Mouse (Mus musculus) embryonic facial prominence, embryonic 10.5 days (tissue): ENCODE results near the gene Rsrc1. TPM values are rescaled to one million over a fixed set of nuclear protein-coding genes. Genes with fewer than 3 reads are reported as not detected.

Source experiments
- DNase-seq: peaks from one replicate; pipeline ENCODE4 v3.0.0-alpha.2; 2017; ENCODE audit warnings: low spot score
- H3K27ac ChIP-seq: fragments of 300-500 bp; sonication (generic); replicated peaks from 2 replicates; pipeline ENCODE4 v1.5.1; 2016; ENCODE audit warnings: mild to moderate bottlenecking
- H3K27me3 ChIP-seq: fragments of 300-500 bp; sonication (generic); replicated peaks from 2 replicates; pipeline ENCODE4 v1.6.1; 2016; ENCODE audit warnings: low read depth, mild to moderate bottlenecking; ENCODE audit not compliant: poor library complexity, severe bottlenecking
- H3K36me3 ChIP-seq: fragments of 300-500 bp; sonication (generic); replicated peaks from 2 replicates; pipeline ENCODE4 v1.6.1; 2016; ENCODE audit warnings: mild to moderate bottlenecking, moderate library complexity
- H3K4me1 ChIP-seq: fragments of 300-500 bp; sonication (generic); 2 replicates; pipeline ENCODE4 v1.6.1; 2016
- H3K4me3 ChIP-seq: fragments of 300-500 bp; sonication (generic); 2 replicates; pipeline ENCODE4 v1.5.1; 2016; ENCODE audit warnings: mild to moderate bottlenecking, moderate library complexity
- H3K9me3 ChIP-seq: fragments of 300-500 bp; sonication (generic); 2 replicates; pipeline ENCODE4 v1.6.1; 2016; ENCODE audit warnings: mild to moderate bottlenecking
- WGBS: fragments of 180-500 bp; shearing (Covaris S2); methylation state at CpG from one replicate; pipeline ENCODE4 v1.1.7; 2016; 5-methylcytosine and 5-hydroxymethylcytosine counted together
- polyA plus RNA-seq: library from polyadenylated mRNA; unstranded; fragments of >200 nt; fragmentation: Nextera tagmentation; extraction: Ambion mirVana; gene quantifications from 2 replicates; pipeline ENCODE4 v1.2.1, GENCODE M21; 2016

Gene Rsrc1
- 42.0 and 45.0 TPM in 2 replicates for polyA plus RNA-seq

- Histone ChIP-seq H3K27ac (peak within 1 kb of the TSS; percentile 87), H3K9me3 (no peaks in the 10 kb centered on the region), H3K4me3 (peak within 1 kb of the TSS; percentile 69), H3K27me3 (peaks cover 86% of the 10 kb centered on the region), H3K36me3 (no peaks in the 10 kb centered on the region), H3K4me1 (peaks cover 50% of the 10 kb centered on the region)
- DNase-seq = peak; percentile 83
- WGBS = under 1% methylated on average over 62 of the region's 62 CpGs
Measured at GRCm38 (mm10) chr3:66981101-66981661, at the start of gene Rsrc1. Gene Rsrc1, plus strand, starts transcription at chr3:66981390.

GRCm38 (mm10) chr3:66939675-66940074, 41.5 kb upstream of the Rsrc1 start:
- Histone ChIP-seq H3K27ac (no peak overlapping the region), H3K9me3 (no peaks in the 10 kb centered on the region), H3K36me3 (no peaks in the 10 kb centered on the region), H3K4me1 (no peaks in the 10 kb centered on the region), H3K4me3 (no peak overlapping the region), H3K27me3 (no peaks in the 10 kb centered on the region)
- no peak for DNase-seq
- WGBS = 80% methylated on average over 10 of the region's 10 CpGs

- no peaks in the 10 kb centered on the region for H3K27me3 ChIP-seq
- H3K4me1 ChIP-seq = no peaks in the 10 kb centered on the region
- no peak overlapping the region for H3K27ac ChIP-seq
- no peak for DNase-seq
- 71% methylated on average over 2 of the region's 2 CpGs for WGBS
- H3K9me3 ChIP-seq = no peaks in the 10 kb centered on the region
- H3K36me3 ChIP-seq = no peaks in the 10 kb centered on the region
- H3K4me3 ChIP-seq = no peak overlapping the region
Measured at GRCm38 (mm10) chr3:66955126-66955525, 26.1 kb upstream of the Rsrc1 start.

- Histone ChIP-seq H3K27me3 (peaks cover 5% of the 10 kb centered on the region; the same call in 1 of the 2 replicates), H3K36me3 (no peaks in the 10 kb centered on the region), H3K4me1 (0 out of 2 replicates have a peak, but pooled peaks cover 6% of the 10 kb centered on the region), H3K9me3 (no peaks in the 10 kb centered on the region), H3K27ac (no peak overlapping the region), H3K4me3 (no peak overlapping the region)
- 68% methylated on average over 5 of the region's 5 CpGs for WGBS
- DNase-seq = no peak
Measured at GRCm38 (mm10) chr3:66959972-66960371, 21.2 kb upstream of the Rsrc1 start.

GRCm38 (mm10) chr3:66964884-66965283, 16.3 kb upstream of the Rsrc1 start:
- peak; percentile 8 for DNase-seq
- Histone ChIP-seq H3K9me3 (no peaks in the 10 kb centered on the region), H3K4me1 (peaks cover 12% of the 10 kb centered on the region), H3K4me3 (no peak overlapping the region), H3K27ac (no peak overlapping the region), H3K36me3 (no peaks in the 10 kb centered on the region), H3K27me3 (peaks cover 40% of the 10 kb centered on the region)
- WGBS = 38% methylated on average over 3 of the region's 3 CpGs

GRCm38 (mm10) chr3:66967508-66967907, 13.7 kb upstream of the Rsrc1 start:
- DNase-seq = peak; percentile 20
- no peak overlapping the region for H3K27ac ChIP-seq
- WGBS = 50% methylated on average over 4 of the region's 4 CpGs
- no peaks in the 10 kb centered on the region for H3K9me3 ChIP-seq
- no peak overlapping the region for H3K4me3 ChIP-seq
- H3K36me3 ChIP-seq = no peaks in the 10 kb centered on the region
- H3K27me3 ChIP-seq = peaks cover 66% of the 10 kb centered on the region
- peaks cover 27% of the 10 kb centered on the region for H3K4me1 ChIP-seq

- H3K27me3 ChIP-seq = peaks cover 89% of the 10 kb centered on the region
- H3K9me3 ChIP-seq = no peaks in the 10 kb centered on the region
- peak; percentile 14 for DNase-seq
- peaks cover 29% of the 10 kb centered on the region for H3K4me1 ChIP-seq
- 2% methylated on average over 10 of the region's 10 CpGs for WGBS
- H3K4me3 ChIP-seq = peak overlapping the region; percentile 45
- H3K27ac ChIP-seq = no peak overlapping the region
- H3K36me3 ChIP-seq = no peaks in the 10 kb centered on the region
Measured at GRCm38 (mm10) chr3:66970261-66970660, 10.9 kb upstream of the Rsrc1 start.

GRCm38 (mm10) chr3:66970661-66971331, 10.4 kb upstream of the Rsrc1 start:
- Histone ChIP-seq H3K4me3 (peak overlapping the region; percentile 45), H3K27ac (no peak overlapping the region), H3K9me3 (no peaks in the 10 kb centered on the region), H3K36me3 (no peaks in the 10 kb centered on the region), H3K4me1 (peaks cover 29% of the 10 kb centered on the region), H3K27me3 (peaks cover 92% of the 10 kb centered on the region)
- DNase-seq = peak; percentile 49
- WGBS = 1% methylated on average over 29 of the region's 29 CpGs

- peaks cover 100% of the 10 kb centered on the region for H3K27me3 ChIP-seq
- 5% methylated on average over 16 of the region's 16 CpGs for WGBS
- peak; percentile 9 for DNase-seq
- no peak overlapping the region for H3K27ac ChIP-seq
- no peak overlapping the region for H3K4me3 ChIP-seq
- H3K36me3 ChIP-seq = no peaks in the 10 kb centered on the region
- no peaks in the 10 kb centered on the region for H3K9me3 ChIP-seq
- H3K4me1 ChIP-seq = peaks cover 39% of the 10 kb centered on the region
Measured at GRCm38 (mm10) chr3:66972191-66972950, 8.8 kb upstream of the Rsrc1 start.

- H3K36me3 ChIP-seq = no peaks in the 10 kb centered on the region
- H3K4me3 ChIP-seq = peak overlapping the region; percentile 63
- no peaks in the 10 kb centered on the region for H3K9me3 ChIP-seq
- WGBS = under 1% methylated on average over 59 of the region's 59 CpGs
- H3K4me1 ChIP-seq = peaks cover 36% of the 10 kb centered on the region
- H3K27me3 ChIP-seq = peaks cover 100% of the 10 kb centered on the region
- peak; percentile 87 for DNase-seq
- H3K27ac ChIP-seq = peak overlapping the region; percentile 79
Measured at GRCm38 (mm10) chr3:66973391-66973943, 7.7 kb upstream of the Rsrc1 start.

GRCm38 (mm10) chr3:66974501-66974900, 6.7 kb upstream of the Rsrc1 start:
- Histone ChIP-seq H3K9me3 (no peaks in the 10 kb centered on the region), H3K27me3 (peaks cover 100% of the 10 kb centered on the region), H3K4me3 (no peak overlapping the region), H3K27ac (no peak overlapping the region), H3K4me1 (peaks cover 44% of the 10 kb centered on the region), H3K36me3 (no peaks in the 10 kb centered on the region)
- no peak for DNase-seq
- WGBS = 10% methylated on average over 3 of the region's 3 CpGs

GRCm38 (mm10) chr3:66976889-66977615, 4.1 kb upstream of the Rsrc1 start:
- WGBS = 3% methylated on average over 13 of the region's 13 CpGs
- no peak overlapping the region for H3K27ac ChIP-seq
- H3K27me3 ChIP-seq = peaks cover 100% of the 10 kb centered on the region

More at GRCm38 (mm10) chr3:66976889-66977615, 4.1 kb upstream of the Rsrc1 start:
- H3K36me3 ChIP-seq = no peaks in the 10 kb centered on the region
- DNase-seq = peak; percentile 50
- peak overlapping the region; percentile 69; the same call in 1 of the 2 replicates for H3K4me3 ChIP-seq
- peaks cover 49% of the 10 kb centered on the region for H3K4me1 ChIP-seq
- no peaks in the 10 kb centered on the region for H3K9me3 ChIP-seq
